Mouse (Mus musculus) T-helper 17 cell (primary cell): ENCODE data around the gene Lingo2.
"Not testable (repeated sequence)": the region's sequence is repeated elsewhere in the genome, so short reads cannot be mapped to it uniquely, and the experiment has no call there.

Experiments used
- in situ Hi-C, 2 experiments: fragments of 300-600 bp; cut with MboI, MseI; formaldehyde crosslinking; loops; 1 replicate in 1 of 2; 2 replicates in 1 of 2; pipeline ENCODE4 v1.15.1; 2025; ENCODE audit warnings: high pct_unique_total_duplicates in 2 of 2

Lingo2 gene

DNA sequence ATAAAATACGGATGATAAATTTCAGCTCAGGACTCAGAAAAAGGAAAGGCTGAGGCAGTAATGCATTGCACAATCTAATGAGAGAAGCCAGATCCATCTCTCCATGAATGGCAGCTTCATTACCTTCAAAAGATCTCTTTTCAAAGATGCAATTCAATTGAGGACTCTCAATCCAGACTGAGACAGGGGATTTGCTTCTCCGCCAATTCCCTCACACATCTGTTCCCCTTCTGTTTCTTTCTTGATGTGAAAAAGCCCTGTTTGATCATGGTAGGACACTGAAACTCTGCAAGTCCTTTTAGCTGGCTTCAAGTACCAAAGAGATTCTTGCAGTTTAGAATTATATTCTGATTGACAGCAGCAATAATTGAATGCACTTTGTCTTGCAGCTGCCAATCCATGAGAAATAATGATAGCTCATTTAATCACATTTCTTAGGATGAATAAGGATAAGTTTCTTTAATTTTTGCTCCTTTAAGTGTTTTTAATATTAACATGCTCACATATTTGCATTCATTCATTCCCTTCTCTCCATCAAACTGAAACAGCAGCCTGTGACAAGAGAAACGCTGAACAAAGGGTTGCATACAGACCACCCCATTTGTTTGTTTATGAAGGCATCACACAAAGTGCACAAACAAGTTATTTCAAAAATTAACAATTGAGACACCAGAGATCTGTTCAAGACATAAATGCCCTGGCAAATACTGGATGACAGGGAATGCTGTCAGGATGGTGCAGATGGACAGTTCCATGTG, 870.3 kb downstream of the Lingo2 start:
- in situ Hi-C loops = no loop called here

DNA sequence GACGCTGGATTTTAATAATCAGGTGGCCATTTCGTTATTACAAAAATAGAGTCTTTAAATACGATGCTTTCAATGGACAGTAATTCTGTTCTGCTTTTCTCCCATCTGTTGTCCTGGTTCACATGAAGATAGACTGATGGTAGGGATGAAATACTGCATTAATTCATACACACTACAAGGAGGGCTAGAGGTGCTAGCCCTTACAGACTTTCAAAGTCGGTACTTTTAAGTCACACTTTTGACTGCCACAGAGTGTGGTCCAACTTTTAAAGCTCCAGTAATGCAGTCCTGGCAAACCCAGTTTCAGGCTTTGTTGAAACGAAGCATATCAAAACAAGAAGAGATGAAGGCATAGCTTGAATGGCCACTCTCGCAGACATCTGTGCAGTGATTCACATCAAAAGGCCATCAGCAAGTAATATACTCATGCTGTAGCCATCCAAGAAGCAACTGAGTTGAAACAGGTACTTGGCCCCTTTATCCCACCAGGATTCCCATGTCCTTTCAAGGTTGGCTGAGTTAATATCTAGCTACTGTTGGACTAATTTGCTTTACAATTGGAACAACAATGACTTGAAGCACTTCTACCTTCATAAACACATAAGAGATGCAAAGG, 872.5 kb downstream of the Lingo2 start:
- in situ Hi-C loops = no loop called here

DNA sequence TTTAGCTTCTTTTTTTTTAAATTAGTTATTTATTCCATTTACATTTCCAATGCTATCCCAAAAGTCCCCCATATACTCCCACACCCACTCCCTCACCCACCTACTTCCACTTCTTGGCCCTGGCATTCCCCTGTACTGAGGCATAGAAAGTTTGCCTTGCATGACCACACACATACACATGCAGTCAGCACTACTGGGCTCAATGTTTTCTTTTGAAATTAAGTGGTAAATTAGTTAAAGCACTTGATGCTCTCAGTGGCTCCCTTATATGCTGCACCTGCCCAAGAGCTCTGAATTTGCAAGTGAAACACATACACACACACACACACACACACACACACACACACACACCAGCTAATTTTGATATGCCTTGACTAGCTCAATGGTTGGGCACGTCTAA, 886.8 kb downstream of the Lingo2 start:
- in situ Hi-C loops = not testable (repeated sequence)

DNA sequence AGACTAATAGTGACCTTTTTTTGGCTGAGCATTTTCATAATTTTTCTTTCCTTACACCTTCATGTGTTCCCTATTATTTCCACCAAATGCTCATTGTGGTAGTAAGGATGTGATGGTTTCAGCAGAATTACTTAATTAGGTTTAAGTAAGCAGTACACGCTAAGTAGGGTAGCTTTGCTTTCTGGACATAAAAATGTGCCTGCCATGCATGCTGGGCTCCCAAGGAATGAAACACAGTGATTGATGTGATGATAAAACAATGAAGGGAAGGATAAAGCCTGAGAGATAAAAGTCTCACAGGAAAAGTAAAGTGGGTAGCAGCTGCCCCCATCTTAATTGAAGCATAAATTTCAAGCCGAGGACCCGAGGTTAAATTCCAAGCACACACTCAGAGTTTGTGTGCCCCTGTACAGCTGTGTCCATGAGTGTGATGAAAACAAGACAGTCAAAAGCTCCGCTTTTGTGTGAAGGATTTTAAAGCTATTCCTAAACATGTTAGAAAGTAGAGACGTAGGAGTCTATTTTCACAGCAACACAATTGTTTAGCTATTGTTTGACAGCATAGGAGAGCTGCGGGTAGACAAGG, 898.7 kb downstream of the Lingo2 start:
- in situ Hi-C loops = no loop called here

DNA sequence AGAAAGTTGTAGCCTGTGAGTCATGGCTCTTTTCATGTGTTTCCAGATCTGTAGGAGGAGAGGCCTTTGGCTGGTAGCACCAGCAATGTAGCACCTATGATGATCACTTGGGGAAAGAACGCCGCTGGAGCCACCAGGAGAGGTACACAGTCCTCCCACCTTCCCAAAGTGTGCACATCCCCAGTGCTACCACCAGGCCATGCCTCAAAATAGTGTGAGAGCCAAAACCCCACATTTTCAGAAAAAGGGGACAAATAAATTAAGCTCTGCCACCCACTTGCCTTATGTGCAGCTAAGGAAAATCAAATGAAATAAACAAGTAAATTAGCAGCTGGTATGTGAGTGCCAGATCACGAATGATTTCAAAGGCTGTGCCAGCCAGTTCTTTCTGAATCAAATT, 911.2 kb downstream of the Lingo2 start:
- in situ Hi-C loops = no loop called here

DNA sequence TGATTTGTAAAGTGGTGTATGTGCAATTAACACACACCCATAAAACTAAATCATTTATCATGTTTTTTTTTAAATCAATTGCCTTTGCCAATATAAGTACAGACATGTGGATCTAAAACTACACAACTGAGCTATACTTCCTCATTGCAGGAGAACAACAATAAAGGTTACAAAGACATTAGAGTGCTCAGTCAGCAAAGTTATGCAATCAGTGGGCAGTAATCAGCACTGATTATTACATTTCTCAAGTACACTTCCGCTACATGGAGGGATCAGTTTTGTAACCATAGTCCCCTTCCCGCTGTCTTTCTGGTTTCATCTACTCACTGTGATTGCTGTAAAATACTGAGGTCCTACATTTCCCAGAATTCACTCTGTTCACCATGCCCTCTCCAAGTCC, 912.8 kb downstream of the Lingo2 start:
- in situ Hi-C loops = no loop called here

DNA sequence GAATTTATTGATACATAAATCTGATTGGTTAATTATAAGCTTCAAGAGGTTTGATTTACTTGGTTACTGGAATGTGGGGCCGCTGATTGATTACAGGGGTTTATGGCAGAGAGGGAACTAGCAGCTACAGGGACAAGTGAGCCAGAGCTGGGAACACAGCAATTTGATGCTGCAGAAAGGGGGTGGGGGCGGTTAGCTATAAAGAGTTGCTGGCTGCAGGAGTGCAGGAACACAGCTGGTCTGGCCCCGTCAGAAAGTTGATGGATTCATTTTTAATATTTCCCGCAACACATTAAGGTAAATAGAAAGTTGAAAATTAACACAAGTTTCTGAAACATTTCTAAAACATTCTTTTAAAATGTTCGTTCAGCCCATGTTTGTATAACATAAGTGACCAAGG, 919.5 kb downstream of the Lingo2 start:
- in situ Hi-C loops = no loop called here

DNA sequence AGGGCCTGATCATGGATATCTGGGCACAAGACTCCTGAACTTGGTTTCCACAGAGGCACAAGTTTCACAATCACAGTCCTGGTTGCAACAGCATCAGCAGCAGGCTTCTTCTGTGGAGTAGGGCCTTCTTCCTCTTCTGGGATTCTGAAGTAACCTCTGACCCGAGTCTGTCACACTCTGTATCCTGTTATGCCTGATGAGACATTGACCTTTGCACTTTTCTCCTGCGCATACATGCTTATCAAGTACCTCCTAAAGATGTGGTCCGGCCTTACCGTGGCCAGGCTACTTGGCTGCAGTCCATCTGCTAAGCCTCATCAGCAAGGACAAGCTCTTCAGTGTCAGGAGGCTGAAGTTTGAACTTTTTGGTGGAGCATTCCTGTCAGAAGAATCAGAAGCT, 937.4 kb downstream of the Lingo2 start:
- in situ Hi-C loops = no loop called here

DNA sequence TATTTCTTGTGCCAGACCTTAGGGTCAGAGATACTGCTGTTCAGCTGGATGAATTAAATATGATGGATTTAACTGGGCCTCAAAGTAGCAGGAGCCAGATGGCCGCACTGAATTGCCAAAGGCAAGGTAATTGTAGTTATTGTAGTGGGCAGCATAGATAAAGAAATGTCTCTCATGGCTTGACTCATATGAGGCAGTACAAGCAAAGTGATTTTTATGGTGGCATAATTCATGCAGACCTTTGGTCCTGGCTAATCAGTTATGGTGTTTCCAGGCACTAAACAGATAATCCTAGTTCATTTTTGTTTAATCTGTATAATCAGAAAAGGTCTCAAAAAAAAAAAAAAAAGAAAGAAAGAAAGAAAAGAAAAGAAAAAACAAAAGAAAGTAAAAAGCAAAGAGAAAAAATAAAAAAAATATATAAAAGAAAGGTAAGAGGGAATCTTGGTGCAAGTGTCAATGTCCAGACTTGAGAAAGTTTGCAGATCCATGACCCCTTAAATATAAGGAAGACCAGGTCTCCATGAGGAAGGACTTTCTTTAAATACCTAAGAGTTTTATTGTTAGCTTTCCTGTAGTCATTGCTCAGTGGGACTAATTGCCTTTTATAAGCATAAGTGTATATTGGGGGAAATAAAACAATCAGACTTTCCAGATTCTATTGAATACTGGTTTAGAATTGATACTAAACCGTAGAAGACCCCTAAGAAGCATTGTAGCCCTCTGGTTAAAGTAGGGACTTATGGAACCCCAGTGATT, 959.4 kb downstream of the Lingo2 start:
- in situ Hi-C loops = no loop called here

DNA sequence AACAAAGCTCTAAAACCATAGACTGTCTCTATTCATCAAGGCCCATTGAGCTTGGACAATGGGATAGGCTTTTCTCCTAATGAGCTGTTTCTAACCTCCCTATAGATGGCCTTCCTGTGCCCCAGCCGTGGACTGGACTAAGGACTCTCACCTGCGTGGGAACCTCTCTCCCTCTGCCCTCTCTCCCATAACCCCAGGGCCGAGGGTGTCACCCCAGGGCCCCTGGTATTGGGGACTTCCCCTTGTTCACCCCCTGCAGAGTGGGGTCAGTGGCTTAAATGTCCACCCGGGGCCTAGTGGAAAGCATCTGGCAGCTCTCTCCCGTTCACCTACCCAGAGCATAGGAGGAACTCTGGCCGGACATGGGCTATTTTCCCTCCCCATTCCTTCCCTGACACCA, 965.5 kb downstream of the Lingo2 start:
- in situ Hi-C loops = loop anchor here in 1 of 2 experiments (10.0 kb wide), 1 partner anchor 1469 kb away; no protein-coding TSS in a partner anchor

DNA sequence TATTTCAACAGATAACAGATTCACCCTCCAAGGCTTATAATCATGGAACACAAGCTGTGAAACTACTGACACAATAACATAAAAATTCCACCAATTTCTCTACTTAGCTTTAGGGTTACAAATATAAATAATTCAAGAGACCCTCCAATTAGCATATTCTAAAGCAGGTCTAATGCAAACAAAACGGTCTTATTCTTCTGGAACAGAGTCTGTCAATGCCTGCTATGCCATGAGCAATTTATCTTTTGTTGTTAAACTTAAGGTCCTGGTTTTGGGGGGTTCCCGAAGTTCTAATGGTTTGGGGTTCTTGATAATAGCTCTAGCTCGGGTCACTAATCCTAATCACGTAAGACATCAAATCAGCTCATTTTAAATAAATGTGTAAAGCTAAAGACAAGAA, 988.0 kb downstream of the Lingo2 start:
- in situ Hi-C loops = no loop called here

DNA sequence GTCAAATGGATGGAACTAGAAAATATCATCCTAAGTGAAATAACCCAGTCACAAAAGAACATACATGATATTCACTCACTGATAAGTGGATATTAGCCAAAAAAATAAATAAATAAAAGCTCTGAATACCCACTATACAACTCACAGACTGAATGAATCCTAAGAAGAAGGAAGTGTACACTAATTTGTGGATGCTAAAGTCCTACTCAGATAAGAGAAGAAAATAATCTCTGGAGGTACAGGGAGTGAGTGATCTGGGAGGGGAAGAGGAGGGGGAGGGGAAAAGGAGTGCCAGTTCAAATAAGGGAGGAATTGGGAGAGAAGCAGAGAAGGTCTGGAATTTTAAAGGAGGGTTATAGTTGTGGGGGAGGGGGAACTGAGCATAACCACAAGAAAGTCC, 999.7 kb downstream of the Lingo2 start:
- in situ Hi-C loops = no loop called here

DNA sequence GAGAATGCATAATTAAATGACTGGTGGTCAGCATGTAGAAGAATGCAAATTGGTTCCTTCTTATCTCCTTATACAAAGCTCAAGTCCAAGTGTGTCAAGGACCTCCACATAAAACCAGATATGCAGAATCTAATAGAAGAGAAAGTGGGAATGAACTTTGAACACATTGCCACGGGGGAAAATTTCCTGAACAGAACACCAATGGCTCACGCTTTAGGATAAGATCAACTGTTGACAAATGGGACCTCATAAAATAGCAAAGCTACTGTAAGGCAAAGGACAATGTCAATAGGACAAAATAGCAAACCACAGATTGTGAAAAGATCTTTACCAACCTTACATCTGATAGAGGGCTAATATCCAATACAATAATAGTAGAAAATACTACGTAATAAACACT, 1000.3 kb downstream of the Lingo2 start:
- in situ Hi-C loops = no loop called here

DNA sequence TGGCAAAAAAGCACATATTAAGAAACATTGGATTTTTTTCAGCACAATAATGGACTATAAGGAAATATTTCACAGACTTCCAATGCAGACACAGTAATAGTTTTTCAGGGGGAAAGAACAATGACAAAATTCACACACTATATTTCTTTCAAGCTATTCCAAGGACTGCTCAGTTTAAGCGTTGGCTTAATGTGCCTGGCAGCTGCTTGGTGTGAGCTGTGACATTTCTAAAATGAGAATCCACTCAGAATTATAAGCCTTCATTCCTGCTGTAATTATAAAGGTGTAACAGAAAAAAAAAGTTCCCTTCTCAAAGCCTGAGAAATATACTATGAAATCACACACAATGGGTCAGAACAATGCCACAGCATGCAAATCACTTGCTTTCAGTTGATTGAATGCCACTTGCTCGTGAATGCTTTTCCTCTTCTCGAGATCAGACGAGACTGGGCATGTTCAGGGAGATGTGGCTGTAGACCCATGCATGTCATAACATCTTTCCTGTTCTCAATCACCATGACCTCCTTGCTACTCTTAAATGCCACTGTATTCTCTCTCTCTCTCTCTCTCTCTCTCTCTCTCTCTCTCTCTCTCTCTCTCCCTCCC, 1017.4 kb downstream of the Lingo2 start:
- in situ Hi-C loops = no loop called here

DNA sequence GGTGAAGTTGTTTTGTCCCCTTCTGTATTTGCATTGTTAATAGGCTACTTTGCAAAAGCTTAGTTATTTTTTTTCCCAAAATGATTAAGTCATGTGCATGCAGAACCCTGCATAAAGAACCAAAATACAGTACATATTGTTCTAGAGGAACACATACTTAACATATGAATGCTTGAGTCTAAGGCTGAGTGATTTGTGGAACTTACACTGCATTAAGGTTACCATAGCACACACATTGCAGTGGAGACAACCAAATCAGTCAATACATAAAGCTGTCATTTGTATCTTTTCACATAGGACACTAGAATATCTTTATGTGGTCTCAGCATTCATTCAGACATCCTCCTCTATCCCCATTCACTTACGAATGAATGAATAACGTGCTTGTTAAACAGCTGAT, 1023.8 kb downstream of the Lingo2 start:
- in situ Hi-C loops = no loop called here

DNA sequence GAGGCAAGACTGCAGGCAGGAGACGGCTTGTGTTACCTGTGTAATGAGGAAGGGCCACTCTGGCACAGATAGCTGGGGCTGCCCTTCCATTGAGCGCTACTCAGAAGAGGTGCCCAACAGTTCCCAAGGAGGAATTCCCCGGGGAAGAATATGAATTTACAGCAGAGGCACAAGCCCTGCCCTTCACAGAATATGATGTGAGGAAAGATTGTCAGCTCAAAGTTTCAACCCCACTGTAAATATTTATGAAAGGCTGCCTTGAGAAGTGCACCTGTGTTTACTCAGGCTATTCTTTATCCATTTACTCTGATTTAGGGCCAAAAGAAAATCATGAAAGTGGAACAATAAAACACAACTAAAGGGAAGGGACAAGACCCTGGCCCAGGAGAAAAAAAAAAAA, 1034.1 kb downstream of the Lingo2 start:
- in situ Hi-C loops = no loop called here

DNA sequence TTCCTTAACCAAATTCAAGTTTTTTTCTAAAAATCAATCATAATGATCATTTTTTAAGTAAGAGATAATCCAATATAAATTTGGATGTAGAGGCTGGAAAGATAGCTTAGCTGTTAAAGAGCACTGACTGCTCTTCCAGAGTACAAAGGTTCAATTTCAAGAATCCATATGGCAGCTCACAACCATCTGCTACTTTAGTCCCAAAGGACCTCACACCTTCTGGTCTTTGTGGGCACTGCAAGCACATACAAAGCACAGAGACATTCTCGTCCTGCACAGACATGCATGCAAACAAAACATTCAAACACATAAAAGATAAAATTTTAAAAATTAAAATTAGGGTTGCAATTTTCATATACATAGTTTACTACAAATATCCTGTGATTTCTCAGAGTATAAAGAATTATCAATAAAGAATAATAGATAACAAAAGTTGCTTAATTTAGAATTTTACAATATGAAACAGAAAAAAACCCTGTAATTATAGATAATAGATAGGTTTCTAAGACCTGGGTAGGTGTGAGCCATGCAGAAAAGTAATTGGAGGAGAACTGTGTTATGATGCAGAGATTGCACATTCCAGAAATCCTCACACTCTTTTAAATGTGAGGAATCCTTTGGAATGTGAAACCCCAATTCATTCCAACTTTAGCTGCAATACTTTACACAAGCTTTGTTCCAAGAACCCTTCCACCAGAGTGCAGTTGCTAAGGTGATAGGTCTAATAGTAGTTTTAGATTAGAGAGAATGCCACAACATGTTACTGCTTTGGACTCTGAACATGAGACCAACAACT, 1053.6 kb downstream of the Lingo2 start:
- in situ Hi-C loops = no loop called here

DNA sequence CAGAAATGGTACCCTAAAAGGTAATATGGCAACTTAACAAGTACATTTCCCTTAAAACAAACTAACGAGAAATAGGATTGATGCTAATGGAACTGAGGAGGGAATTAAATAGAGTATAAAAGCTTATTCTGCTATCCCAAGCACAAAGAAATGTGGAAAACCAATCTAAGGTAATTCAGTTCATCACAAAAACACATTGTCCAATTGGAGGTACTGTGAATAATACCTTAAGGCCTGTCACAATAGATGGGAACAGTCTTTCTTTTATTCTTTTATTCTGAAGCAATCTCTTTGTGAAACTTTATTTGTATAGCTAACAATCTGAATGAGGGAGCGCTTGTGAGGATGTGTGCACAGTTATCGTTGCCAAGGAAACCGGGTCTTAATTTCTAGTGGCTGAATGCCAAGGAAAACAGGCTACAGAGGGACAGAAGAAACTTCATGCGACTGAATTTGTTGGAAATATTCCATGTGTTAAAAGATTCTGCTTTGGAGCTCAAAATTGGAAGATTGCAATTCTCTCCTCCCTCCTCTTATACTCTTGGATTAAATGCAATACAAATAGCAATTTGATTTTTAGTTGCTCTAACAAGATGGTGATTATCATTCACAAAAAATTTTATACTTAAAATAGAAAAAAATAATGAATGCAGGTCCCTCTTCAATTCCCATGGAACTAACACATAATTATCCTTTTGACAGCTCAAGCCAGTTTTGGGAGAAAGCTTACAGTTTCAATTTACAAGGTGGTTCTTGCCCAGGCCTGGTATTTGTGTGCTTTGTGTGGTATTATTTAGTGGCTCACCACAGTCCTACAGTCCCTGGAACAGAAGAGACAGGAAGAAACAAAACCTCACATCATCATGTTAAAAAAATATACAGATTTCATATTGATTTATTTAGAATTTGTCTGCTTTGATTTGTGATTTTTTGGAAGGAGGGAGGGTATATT, 1065.7 kb downstream of the Lingo2 start:
- in situ Hi-C loops = no loop called here

DNA sequence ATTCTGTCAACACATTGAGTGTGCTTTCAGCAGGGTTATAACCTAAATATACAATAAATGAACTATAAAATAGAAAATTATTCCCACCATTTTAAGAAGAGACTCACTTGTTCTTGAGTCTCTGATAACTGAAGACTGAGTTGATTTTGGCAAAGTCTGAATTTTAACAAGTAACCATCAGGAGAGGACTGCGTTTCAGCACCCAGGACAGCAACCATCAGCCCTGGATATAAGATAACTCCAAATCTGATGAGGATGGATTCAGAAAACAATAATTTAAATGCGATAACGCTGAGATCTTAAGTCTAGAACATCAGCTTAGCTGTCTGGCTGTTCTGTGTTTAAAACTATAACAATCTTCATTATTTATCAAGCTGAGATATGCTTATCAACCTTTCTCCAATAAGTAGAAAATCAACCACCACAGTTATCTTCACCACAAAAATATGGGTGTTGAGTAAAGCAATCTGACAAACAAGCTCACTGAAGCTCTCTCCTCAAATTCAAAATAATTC, 1066.5 kb downstream of the Lingo2 start:
- in situ Hi-C loops = no loop called here

DNA sequence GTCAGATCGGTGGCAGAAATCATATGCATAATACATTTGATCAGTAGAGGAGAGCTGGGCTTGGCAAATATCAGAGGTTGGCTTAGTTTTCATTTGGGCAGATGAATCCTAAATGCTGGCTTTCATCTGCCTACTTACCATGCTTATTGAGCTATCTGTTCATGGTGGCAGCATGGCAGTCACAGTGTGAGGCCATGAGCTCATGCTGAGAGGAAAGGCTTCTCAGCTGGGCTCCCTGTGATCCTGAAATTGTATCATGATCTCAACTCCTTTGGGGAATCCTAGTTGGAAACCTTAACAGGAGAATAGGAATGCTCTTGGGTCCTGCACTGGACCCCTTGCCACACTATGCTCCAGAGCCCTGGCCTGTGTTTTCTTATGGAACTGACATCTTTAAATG, 1105.0 kb downstream of the Lingo2 start:
- in situ Hi-C loops = no loop called here
